Mouse (Mus musculus): ENCODE measurements around the gene Adora1.

Adora1 gene

DNA sequence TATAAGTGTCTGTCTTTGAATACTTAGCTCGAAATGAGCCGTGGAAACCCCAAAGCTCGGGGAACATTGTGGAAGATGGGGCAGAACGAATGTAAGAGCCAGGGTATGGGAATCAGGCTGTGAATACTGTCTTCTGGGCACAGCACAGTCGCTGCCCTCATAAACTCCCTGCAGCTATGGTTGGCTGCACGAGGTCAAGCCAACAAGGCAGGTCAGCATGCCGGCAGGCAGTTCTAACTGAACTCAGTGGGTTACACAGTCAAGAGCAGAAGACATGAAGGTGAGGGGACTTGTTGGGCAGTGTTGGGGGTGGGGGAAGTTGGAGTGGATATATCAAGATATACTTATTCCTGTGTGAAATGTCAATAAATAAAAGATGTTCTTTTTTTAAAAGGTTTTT lies 20.2 kb downstream of the Adora1 start:
- DNase-seq = no peak

- no peak for DNase-seq
Observed at GRCm38 (mm10) chr1:134213405-134213804, 21.8 kb downstream of the Adora1 start.

DNA sequence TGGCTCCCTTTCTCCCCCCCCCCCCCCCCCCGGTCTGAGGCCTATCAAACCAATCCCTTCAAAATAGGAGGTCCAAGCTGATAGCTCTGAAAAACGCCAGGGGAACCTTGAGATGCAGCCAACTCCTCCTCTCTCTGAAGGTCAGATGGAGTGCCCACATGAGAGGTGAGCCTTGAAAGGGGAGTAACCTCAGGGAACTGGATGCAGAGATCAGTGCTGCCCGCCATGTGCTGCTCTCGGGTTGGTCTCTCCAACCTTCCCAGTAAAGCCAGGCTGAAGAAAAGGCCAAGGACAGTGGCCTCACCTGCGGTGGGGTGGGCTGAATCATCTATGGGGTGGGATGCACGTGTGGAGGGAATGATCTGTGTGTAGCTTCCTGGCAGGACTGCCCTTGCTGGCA lies 22.9 kb downstream of the Adora1 start:
- no peak for DNase-seq

DNA sequence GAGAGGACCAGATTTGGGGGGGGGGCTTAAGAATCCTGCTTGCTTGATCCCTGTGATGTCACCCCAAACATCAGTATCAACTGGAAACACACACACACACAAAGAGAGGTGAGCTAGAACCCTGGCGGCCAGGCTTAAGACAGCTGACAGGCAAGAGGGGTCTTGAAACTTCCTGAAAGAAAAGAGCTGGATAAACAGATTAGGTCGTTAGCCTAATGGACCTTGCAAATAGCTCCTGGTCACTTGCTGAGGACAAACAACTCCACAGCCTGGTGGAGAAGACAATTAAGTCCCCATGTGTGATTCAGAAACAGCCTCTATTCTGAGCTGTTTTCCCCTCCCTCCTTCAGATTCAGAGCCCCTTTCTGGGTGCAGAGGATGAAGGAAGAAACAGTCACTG lies 23.6 kb downstream of the Adora1 start:
- no peak for DNase-seq

GRCm38 (mm10) chr1:134211043-134211442 lies 24.2 kb downstream of the Adora1 start:
- DNase-seq = no peak

DNA sequence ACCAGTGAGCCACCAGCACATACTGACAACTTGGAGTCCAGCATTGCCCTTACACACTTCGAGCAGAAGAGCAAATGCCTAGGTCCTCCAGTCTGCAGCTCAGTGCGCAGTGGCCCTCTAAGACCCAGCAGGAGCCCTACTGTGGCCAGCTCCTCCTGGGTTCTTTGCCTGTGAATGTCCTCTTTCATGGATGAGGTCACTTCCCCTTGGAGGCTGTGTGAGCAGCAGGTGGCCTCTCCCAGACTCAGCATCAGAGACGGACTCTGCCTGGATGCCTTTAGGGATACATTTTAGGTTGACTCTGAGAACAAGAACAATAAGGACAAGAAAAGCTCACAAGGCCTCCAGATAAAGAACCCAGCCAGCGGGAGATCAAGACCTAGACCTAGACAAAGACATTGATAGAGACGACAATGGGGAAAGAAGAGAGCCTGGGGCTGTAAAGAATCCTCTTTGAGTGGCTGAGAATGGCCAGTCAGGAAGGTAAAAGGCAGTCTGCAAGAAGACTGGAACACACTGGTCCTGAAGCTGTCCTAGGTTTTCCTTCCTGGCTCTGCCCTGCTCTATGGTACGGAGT lies 25.0 kb downstream of the Adora1 start:
- DNase-seq = no peak

GRCm38 (mm10) chr1:134206085-134206484 lies 29.1 kb downstream of the Adora1 start:
- DNase-seq = no peak

- DNase-seq = no peak
Observed at GRCm38 (mm10) chr1:134205296-134206018, 29.8 kb downstream of the Adora1 start.

- DNase-seq = no peak
Observed at GRCm38 (mm10) chr1:134204230-134204629, 31.0 kb downstream of the Adora1 start.

DNA sequence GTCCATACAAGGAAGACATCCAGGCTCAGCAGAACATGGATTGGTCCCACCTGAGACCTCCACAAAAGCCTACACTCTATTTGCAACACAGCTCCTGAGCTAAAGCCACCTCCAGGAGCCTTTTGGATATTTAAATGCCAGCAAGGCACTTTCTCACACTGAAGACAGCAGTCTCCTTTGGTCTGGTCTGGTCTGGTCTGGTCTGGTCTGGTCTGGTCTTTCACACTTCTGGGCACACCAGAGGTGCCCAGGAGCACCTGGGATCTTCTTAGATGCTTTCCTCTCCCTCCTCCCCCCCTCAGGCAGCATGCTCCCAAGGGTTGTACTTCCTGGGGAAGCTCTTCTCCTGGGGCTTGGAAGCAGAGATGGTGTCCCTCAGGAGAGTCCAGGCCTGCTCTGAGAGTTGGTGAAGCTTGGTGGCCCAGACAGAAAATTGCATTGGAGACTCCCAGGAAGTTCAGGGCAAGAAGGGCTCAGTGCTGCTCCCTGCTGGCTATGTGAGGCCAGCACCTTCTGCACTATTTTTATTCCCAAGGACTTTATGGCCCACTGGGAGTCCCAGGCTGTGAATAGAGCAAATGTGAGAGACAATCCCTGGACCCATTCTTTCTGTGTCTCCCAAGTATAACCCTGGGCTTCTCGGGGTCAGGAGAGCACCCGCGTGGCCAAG lies 33.3 kb downstream of the Adora1 start:
- DNase-seq = peak; percentile 19 to 25

DNA sequence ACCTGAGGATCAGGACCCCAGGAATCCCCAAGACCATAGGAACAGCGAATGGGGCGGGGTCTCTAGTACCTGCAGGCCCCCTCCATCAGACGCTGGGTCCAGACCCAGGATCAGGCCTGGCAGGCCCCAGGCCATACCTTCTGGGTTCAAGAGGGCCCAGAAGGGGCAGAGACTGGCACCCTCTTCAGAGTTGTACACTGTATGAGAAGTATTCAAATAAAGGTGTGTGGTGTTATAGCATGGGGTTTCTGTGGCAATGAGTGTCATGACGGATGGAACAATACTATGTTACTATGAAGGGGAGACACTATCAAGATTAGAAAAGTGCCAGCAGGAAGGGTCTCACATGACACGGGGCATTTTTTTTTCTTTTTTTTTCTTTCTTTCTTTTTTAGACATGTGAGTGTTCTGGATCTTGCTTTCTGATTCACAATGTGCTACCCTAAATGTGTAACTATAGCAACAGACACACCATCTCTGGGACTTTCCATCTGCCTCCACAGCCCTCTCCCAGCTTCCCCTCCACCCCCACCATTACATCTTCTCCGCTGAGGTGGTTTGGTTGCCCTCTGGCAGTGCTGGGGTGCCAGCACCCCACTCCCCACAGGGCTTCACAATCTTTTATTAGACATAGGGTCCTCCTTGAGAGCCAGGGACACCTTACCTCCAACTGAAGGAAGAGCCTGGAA lies 34.1 kb downstream of the Adora1 start:
- DNase-seq = no peak

DNA sequence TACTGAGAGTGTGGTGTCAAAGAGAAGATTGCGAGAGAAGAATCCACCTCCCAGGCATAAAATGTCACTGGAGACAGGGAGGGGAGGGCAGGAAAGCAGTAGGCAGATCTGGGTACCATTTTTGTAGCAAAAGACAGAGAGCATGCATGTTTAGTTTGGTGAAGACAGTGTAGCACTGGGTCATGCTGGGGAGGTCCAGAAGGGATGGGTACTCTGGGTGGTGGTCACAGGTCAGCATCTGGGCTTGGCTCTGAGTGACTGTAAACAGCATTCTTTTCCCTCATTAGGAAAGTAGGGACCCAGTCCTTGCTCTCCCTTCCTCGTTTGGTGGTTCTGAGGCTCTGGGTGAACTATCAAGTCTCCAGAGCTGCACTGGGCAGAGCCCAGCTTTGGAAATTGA lies 34.8 kb downstream of the Adora1 start:
- no peak for DNase-seq

- DNase-seq = no peak
Observed at GRCm38 (mm10) chr1:134198197-134198995, 36.8 kb downstream of the Adora1 start.

DNA sequence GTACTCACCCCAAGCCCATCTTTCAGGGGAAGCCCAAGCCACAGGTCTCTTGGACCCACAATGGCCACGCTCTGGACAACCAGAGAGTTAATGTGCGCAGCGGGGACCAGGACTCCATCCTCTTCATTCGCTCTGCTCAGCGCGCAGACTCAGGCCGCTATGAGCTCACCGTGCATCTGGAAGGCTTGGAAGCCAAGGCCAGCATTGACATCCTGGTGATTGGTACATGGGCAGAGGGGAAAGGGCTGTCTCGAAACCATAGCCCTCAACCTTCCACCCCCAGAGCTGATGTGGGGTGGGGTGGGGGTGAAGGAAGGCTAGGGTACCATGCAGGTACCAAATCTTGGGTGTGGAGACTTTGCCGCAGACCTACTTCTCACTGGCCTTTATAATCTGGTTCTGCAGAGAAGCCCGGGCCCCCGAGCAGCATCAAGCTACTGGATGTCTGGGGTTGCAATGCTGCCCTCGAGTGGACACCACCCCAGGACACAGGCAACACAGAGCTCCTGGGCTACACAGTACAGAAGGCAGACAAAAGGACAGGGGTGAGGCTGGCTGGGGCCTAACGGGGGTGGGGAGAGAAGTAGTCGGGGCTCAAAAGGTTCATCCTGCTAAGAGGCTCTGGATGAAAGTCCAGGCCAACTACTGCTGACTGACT lies 37.8 kb downstream of the Adora1 start:
- no peak for DNase-seq

GRCm38 (mm10) chr1:134196386-134196785 lies 38.8 kb downstream of the Adora1 start:
- peak; percentile 86 to 89 for DNase-seq

DNA sequence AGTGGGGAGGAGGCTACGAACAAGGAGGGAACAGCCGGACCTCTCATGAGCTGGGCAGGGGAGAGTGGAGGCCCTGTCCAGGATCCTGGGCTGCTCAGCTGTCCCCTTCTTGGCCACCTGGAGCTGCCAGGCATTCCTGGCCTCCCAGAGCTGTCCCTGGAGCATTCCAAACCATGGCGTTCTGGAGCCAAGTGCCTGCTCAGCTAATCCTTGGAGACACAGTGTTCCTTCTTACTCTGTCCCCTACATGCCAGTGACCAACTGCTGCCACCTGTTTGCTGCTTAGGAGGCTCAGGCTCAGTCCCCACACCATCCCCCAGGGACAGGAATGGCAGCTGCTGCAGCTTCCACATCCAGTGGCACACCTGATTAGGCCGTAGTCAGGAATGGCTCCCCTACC lies 39.3 kb downstream of the Adora1 start:
- no peak for DNase-seq

GRCm38 (mm10) chr1:134195571-134195970 lies 39.7 kb downstream of the Adora1 start:
- DNase-seq = peak; percentile 3 to 9

- DNase-seq = no peak
Observed at GRCm38 (mm10) chr1:134195117-134195516, 40.1 kb downstream of the Adora1 start.

DNA sequence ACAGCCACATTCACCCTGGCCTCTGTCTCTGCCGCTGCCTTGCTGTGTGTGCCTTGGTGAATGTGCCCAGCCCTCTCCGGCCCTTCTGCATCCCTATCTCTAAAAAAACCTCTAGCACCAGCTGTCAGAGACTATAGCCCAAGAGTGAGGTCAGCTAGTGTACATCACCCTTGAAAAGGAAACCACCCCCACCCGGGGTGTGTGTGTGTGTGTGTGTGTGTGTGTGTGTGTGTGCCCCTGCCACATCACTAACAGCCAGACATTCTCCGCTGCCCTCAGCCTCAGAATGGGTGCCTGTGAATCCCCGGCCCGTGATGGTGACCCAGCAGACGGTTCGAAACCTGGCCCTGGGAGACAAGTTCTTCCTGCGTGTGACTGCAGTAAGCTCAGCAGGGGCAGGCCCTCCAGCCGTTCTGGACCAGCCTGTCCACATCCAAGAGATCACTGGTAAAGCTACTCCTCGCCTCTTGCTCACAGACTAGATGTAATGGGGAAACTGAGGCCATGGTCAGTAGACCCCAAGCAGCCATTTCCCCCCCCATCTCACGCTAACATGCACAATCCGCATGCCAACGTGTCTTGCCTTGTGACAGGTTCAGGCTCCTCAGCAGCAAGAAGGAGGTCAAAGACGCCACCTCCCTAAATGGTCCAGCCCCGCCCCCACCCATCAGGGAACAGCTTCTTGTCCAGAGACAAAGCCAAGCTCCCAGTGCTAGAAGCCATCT lies 40.8 kb downstream of the Adora1 start:
- DNase-seq = no peak

- no peak for DNase-seq
Observed at GRCm38 (mm10) chr1:134193674-134194197, 41.5 kb downstream of the Adora1 start.

GRCm38 (mm10) chr1:134193126-134193525 lies 42.1 kb downstream of the Adora1 start, which contains the start of gene Mybph:
Gene Mybph (plus strand): TSS chr1:134193448.
- no peak for DNase-seq

All from B cell, adult 2 months (primary cell).